Mouse (Mus musculus): ENCODE results near the gene Pik3r6. TPM values are rescaled to one million over a fixed set of nuclear protein-coding genes. Genes with fewer than 3 reads are reported as not detected.

The Pik3r6 gene
- polyA plus RNA-seq, 1 experiment from 2014 or later: 2.1 TPM

DNA sequence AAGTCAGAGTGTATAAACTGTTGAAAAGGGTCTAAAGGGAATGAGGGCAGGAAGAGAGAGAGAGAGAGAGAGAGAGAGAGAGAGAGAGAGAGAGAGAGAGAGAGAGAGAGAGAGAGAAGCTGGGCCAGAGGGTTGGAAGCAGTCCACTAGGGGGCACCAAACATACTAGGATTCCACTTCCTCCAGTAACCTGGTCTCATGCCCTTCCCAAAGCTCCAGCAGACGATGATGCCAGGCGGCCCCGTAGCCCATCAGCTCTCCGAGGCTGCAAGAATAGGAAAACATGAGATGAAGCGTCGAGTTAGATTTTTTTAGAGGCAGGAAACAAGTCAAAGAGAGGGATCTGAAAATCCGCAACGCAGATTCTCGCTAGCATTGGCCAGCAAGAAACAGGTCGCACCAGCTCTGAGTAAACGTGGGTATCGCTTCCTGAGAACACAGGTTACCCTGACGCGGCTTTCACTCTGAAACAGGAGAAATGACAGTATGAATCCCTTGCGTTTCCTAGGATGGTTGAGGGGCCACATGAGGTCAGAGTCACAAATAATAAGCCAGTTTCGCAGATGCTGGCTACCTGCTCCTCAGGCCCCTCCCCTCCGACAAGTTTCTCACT is 63.7 kb downstream of the Pik3r6 start:
- Histone ChIP-seq H3K9me3 (replicated peaks) (no peaks in the 10 kb centered on the region), H3K27ac (no peak overlapping the region), H3K4me3 (peak overlapping the region; percentile 28), H3K27me3 (peaks cover 8% of the 10 kb centered on the region; the same call in 1 of the 2 replicates), H3K9ac (0 out of 2 replicates have a peak overlapping the region, but pooled peaks have one; percentile 33), H3K4me1 (no peaks in the 10 kb centered on the region), H3K36me3 (no peaks in the 10 kb centered on the region), H3K4me2 (replicated peaks) (peak overlapping the region; percentile 62)
- WGBS: 22% methylated on average over 17 of the region's 17 CpGs
- ATAC-seq (ENCODE audit: low FRiP score): no peak

DNA sequence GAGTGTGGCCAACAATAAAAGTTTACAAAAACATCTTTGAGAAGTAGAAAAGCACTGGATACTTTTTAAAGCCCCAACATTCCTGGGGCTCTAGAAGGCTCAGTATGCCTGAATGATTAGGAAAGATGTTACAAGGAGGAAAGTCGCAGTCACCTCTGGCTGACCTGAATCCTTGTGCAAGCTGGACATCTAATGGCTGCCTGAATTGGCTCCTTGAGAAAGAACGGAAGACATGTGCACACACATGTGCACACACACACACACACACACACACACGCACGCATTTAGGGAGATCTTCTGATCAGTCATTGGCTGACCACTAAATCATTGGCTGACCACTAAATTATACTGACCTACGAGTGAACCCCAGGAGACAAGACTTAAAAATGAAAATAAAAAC is 68.0 kb downstream of the Pik3r6 start:
- Histone ChIP-seq H3K27ac (no peak overlapping the region), H3K4me2 (replicated peaks) (no peak overlapping the region), H3K4me1 (no peaks in the 10 kb centered on the region), H3K9me3 (replicated peaks) (no peaks in the 10 kb centered on the region), H3K36me3 (no peaks in the 10 kb centered on the region), H3K4me3 (no peak overlapping the region), H3K27me3 (peaks cover 8% of the 10 kb centered on the region; the same call in 1 of the 2 replicates), H3K9ac (no peak overlapping the region)
- WGBS: 86% methylated on average over 5 of the region's 5 CpGs
- ATAC-seq (ENCODE audit: low FRiP score): no peak

GRCm38 (mm10) chr11:68577076-68577475 is 74.3 kb downstream of the Pik3r6 start:
- WGBS: 88% methylated on average over 1 of the region's 1 CpGs
- Histone ChIP-seq H3K9ac (no peak overlapping the region), H3K4me2 (replicated peaks) (no peak overlapping the region), H3K27me3 (no peaks in the 10 kb centered on the region), H3K36me3 (no peaks in the 10 kb centered on the region), H3K9me3 (replicated peaks) (no peaks in the 10 kb centered on the region), H3K4me1 (peaks cover 9% of the 10 kb centered on the region), H3K27ac (no peak overlapping the region), H3K4me3 (no peak overlapping the region)
- ATAC-seq (ENCODE audit: low FRiP score): no peak

DNA sequence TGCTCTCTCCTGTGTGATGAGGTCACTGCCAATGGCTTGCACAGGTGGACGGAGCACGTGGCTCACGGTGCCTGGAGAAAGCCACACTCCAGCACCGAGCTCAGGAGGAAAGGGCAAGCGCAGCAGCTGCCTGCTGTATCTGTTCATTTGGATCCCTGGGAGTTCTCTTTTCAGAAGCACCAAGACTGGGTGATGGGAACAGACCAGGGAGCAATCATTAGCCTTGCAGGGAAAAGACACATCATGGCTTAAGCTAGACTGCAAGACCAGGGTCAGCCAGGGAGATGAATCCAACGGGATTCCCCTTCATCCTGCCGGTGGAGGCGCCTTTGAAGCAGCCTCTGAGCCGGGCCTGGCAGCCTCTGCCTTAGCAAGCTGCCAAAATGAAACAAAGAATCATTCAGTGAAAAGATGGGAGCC is 76.7 kb downstream of the Pik3r6 start:
- Histone ChIP-seq H3K9ac (no peak overlapping the region), H3K27ac (0 out of 2 replicates have a peak overlapping the region, but pooled peaks have one; percentile 48), H3K36me3 (no peaks in the 10 kb centered on the region), H3K27me3 (no peaks in the 10 kb centered on the region), H3K4me3 (no peak overlapping the region), H3K4me1 (peaks cover 15% of the 10 kb centered on the region), H3K4me2 (replicated peaks) (peak overlapping the region; percentile 8; the same call in 1 of the 2 replicates), H3K9me3 (replicated peaks) (no peaks in the 10 kb centered on the region)
- 31% methylated on average over 9 of the region's 9 CpGs for WGBS
- ATAC-seq (ENCODE audit: low FRiP score): no peak

DNA sequence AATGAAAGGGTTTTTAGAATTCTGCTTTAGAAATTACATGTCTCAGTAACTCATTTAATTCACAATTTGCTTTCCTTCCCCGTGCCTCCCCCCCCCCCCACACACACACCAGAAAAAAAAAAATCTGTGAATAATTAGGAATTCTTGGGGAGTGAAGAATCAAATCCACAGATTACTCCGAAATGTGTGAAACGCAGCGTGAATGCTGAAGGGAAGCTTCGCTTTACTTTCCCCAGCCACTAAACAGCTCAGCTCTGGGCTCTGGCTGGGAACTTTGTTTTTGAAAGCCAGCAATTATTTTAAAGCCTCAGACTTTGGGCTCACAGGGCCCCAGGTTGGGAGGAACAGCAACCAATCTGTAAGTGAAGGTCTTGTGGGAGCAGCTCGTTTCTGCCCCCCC is 77.7 kb downstream of the Pik3r6 start:
- 51% methylated on average over 6 of the region's 6 CpGs for WGBS
- no peak overlapping the region for H3K4me2 ChIP-seq (replicated peaks)
- no peak overlapping the region for H3K27ac ChIP-seq
- no peaks in the 10 kb centered on the region for H3K36me3 ChIP-seq
- H3K27me3 ChIP-seq: 0 out of 2 replicates have a peak, but pooled peaks cover 3% of the 10 kb centered on the region
- no peak overlapping the region for H3K4me3 ChIP-seq
- no peak overlapping the region for H3K9ac ChIP-seq
- peaks cover 15% of the 10 kb centered on the region for H3K4me1 ChIP-seq
- H3K9me3 ChIP-seq (replicated peaks): no peaks in the 10 kb centered on the region
- no peak for ATAC-seq (ENCODE audit: low FRiP score)

- H3K36me3 ChIP-seq: no peaks in the 10 kb centered on the region
- H3K27me3 ChIP-seq: 0 out of 2 replicates have a peak, but pooled peaks cover 3% of the 10 kb centered on the region
- WGBS: 76% methylated on average over 13 of the region's 13 CpGs
- H3K4me3 ChIP-seq: no peak overlapping the region
- no peak for ATAC-seq (ENCODE audit: low FRiP score)
- no peak overlapping the region for H3K4me2 ChIP-seq (replicated peaks)
- H3K9me3 ChIP-seq (replicated peaks): no peaks in the 10 kb centered on the region
- H3K9ac ChIP-seq: no peak overlapping the region
- H3K27ac ChIP-seq: no peak overlapping the region
- H3K4me1 ChIP-seq: peaks cover 11% of the 10 kb centered on the region
Measured at GRCm38 (mm10) chr11:68583225-68583624, 80.4 kb downstream of the Pik3r6 start.

- H3K4me2 ChIP-seq (replicated peaks): no peak overlapping the region
Measured at GRCm38 (mm10) chr11:68583906-68584480, 81.2 kb downstream of the Pik3r6 start.

GRCm38 (mm10) chr11:68585890-68586289 is 83.1 kb downstream of the Pik3r6 start:
- 32% methylated on average over 3 of the region's 3 CpGs for WGBS
- no peak for ATAC-seq (ENCODE audit: low FRiP score)
- Histone ChIP-seq H3K4me1 (peaks cover 6% of the 10 kb centered on the region; the same call in 1 of the 2 replicates), H3K27me3 (0 out of 2 replicates have a peak, but pooled peaks cover 3% of the 10 kb centered on the region), H3K4me2 (replicated peaks) (no peak overlapping the region), H3K9me3 (replicated peaks) (no peaks in the 10 kb centered on the region), H3K36me3 (no peaks in the 10 kb centered on the region), H3K9ac (no peak overlapping the region), H3K27ac (no peak overlapping the region), H3K4me3 (no peak overlapping the region)

More at GRCm38 (mm10) chr11:68583906-68584480, 81.2 kb downstream of the Pik3r6 start:
- Histone ChIP-seq H3K27me3 (0 out of 2 replicates have a peak, but pooled peaks cover 3% of the 10 kb centered on the region), H3K36me3 (no peaks in the 10 kb centered on the region), H3K27ac (peak overlapping the region; percentile 23; the same call in 1 of the 2 replicates), H3K4me3 (no peak overlapping the region), H3K9ac (no peak overlapping the region), H3K9me3 (replicated peaks) (no peaks in the 10 kb centered on the region), H3K4me1 (peaks cover 11% of the 10 kb centered on the region)
- 74% methylated on average over 8 of the region's 8 CpGs for WGBS
- no peak for ATAC-seq (ENCODE audit: low FRiP score)

GRCm38 (mm10) chr11:68586721-68587120 is 83.9 kb downstream of the Pik3r6 start, which contains the start of gene Ccdc42:
Ccdc42 (plus strand) TSS chr11:68587021.
- no peaks in the 10 kb centered on the region for H3K36me3 ChIP-seq
- ATAC-seq (ENCODE audit: low FRiP score): no peak
- H3K9me3 ChIP-seq (replicated peaks): no peaks in the 10 kb centered on the region
- no peak within 1 kb of the TSS for H3K4me2 ChIP-seq (replicated peaks)
- H3K27me3 ChIP-seq: 0 out of 2 replicates have a peak, but pooled peaks cover 3% of the 10 kb centered on the region
- H3K4me1 ChIP-seq: peaks cover 9% of the 10 kb centered on the region
- no peak within 1 kb of the TSS for H3K9ac ChIP-seq
- H3K4me3 ChIP-seq: no peak within 1 kb of the TSS
- 53% methylated on average over 5 of the region's 5 CpGs for WGBS
- no peak within 1 kb of the TSS for H3K27ac ChIP-seq

DNA sequence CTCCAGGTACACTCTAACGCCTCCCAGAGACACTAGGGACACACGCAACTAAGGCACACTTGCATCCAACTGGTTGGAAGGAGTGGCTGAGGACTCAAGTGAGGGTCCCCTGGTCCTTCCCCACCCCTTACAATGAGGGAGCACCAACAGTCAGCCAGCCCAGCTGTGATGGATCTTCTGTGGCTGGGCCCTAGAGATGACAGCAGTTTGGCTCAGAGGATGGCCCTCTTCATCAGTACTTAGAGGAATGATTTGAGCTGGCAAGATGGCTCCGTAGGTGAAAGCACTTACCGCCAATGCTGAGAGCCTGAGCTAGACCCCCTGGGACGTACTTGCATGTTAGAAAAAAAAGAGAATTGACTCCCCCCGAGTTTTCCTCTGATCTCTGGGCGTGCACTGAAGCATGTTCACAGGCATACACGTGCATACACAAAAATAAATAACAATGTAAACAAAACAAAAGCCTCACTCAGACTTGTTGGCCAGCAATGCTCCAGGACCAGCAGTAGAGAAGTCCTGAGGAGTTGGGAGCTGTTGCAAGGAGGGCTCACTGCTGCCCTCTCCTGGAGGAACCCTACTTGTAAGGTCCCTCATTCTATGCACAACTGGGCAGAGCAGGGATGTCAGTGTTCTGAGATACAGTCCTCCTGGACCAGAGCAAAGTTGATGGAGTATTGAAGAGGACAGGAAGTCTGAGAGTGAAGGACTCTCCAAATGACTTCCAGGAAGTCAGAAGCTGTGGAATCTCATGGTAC is 86.4 kb downstream of the Pik3r6 start:
- no peak overlapping the region for H3K27ac ChIP-seq
- ATAC-seq (ENCODE audit: low FRiP score): no peak
- 67% methylated on average over 8 of the region's 8 CpGs for WGBS
- H3K9me3 ChIP-seq (replicated peaks): no peaks in the 10 kb centered on the region
- H3K27me3 ChIP-seq: 0 out of 2 replicates have a peak, but pooled peaks cover 3% of the 10 kb centered on the region
- H3K36me3 ChIP-seq: no peaks in the 10 kb centered on the region
- peaks cover 13% of the 10 kb centered on the region for H3K4me1 ChIP-seq
- H3K4me2 ChIP-seq (replicated peaks): no peak overlapping the region
- H3K9ac ChIP-seq: no peak overlapping the region
- H3K4me3 ChIP-seq: no peak overlapping the region

DNA sequence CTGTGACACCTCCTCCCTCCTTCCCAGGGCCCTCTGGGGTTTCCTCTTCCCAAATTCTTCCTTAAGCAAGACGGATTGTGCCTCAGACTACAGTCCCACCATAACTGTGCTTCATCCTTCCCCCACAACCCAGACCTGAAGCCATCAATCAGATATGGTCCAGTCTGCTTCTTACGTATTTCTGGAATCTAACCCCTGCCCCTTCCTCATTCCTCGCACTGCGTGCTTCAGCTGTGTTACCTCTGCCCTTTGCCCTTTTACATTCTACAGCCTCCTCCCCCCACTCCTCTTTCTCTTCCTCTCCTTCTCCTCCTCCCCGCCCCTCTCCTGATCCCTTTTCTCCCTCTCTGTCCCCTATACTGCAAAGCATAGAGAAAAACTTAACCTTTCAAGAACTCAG is 88.9 kb downstream of the Pik3r6 start:
- H3K9me3 ChIP-seq (replicated peaks): no peaks in the 10 kb centered on the region
- H3K27me3 ChIP-seq: no peaks in the 10 kb centered on the region
- H3K27ac ChIP-seq: no peak overlapping the region
- peaks cover 12% of the 10 kb centered on the region for H3K4me1 ChIP-seq
- H3K4me3 ChIP-seq: no peak overlapping the region
- H3K4me2 ChIP-seq (replicated peaks): no peak overlapping the region
- no peak for ATAC-seq (ENCODE audit: low FRiP score)
- H3K36me3 ChIP-seq: no peaks in the 10 kb centered on the region
- no peak overlapping the region for H3K9ac ChIP-seq
- WGBS: 8% methylated on average over 5 of the region's 5 CpGs

DNA sequence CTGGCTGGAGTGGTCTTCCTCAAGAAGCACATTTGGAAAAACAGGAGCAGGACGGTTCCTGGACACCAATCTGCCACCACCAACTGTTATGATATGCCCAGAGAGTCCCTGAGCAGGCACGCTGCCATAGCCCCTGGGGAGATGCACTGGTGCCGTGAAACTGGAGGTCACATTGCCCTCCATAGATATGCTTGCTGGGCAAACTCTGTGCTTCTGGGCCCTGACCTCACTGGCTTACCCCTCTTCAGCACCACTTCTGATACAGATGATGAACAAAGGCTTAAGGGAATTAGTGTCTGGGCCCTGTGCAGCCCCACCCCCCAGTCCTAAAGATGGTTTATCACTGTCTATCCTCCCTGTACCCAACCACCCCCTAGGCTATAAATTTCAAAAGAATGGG is 90.4 kb downstream of the Pik3r6 start:
- no peak for ATAC-seq (ENCODE audit: low FRiP score)
- no peaks in the 10 kb centered on the region for H3K36me3 ChIP-seq
- H3K4me1 ChIP-seq: peaks cover 12% of the 10 kb centered on the region
- H3K9me3 ChIP-seq (replicated peaks): no peaks in the 10 kb centered on the region
- H3K4me2 ChIP-seq (replicated peaks): no peak overlapping the region
- no peak overlapping the region for H3K27ac ChIP-seq
- no peak overlapping the region for H3K9ac ChIP-seq
- WGBS: 44% methylated on average over 3 of the region's 3 CpGs
- no peaks in the 10 kb centered on the region for H3K27me3 ChIP-seq
- H3K4me3 ChIP-seq: no peak overlapping the region

Data from hindbrain, embryonic 12.5 days (tissue).